Mouse (Mus musculus) stomach, embryonic 16.5 days (tissue): Measurements from ENCODE around the gene Exo1. TPM values are rescaled to one million over a fixed set of nuclear protein-coding genes. Genes with fewer than 3 reads are reported as not detected.

ENCODE experiments used
- ATAC-seq: fragments of 200-750 bp; cut with Nextera tagmentation; 2 replicates; pipeline ENCODE4 v1.8.0; 2017; ENCODE audit warnings: moderate number of reproducible peaks, moderate TSS enrichment; ENCODE audit not compliant: insufficient read depth, low FRiP score
- H3K27ac ChIP-seq: fragments of 300-500 bp; sonication (generic); 2 replicates; pipeline ENCODE4 v1.5.1; 2014; ENCODE audit warnings: low read length
- H3K27me3 ChIP-seq: fragments of 300-500 bp; sonication (generic); 2 replicates; pipeline ENCODE4 v1.6.1; 2014; ENCODE audit warnings: low read length, control low read depth, mixed read lengths; ENCODE audit not compliant: control insufficient read depth, insufficient read depth
- H3K36me3 ChIP-seq: fragments of 300-500 bp; sonication (generic); 2 replicates; pipeline ENCODE4 v1.6.1; 2014; ENCODE audit warnings: low read length; ENCODE audit not compliant: control insufficient read depth, insufficient read depth
- H3K4me1 ChIP-seq: fragments of 300-500 bp; sonication (generic); 2 replicates; pipeline ENCODE4 v1.6.1; 2014; ENCODE audit warnings: low read length, control low read depth, mixed read lengths; ENCODE audit not compliant: control insufficient read depth, insufficient read depth
- H3K4me2 ChIP-seq: fragments of 300-500 bp; sonication (generic); 2 replicates; pipeline ENCODE4 v1.6.1; 2014; ENCODE audit warnings: low read depth, low read length, mixed read lengths
- H3K4me3 ChIP-seq: fragments of 300-500 bp; sonication (generic); replicated peaks from 2 replicates; pipeline ENCODE4 v1.5.1; 2014; ENCODE audit warnings: mild to moderate bottlenecking, low read length
- H3K9ac ChIP-seq: fragments of 300-500 bp; sonication (generic); 2 replicates; pipeline ENCODE4 v1.6.1; 2014; ENCODE audit warnings: low read length
- H3K9me3 ChIP-seq: fragments of 300-500 bp; sonication (generic); replicated peaks from 2 replicates; pipeline ENCODE4 v1.6.1; 2016; ENCODE audit warnings: low read length, control low read depth; ENCODE audit not compliant: control insufficient read depth
- WGBS: fragments of 180-500 bp; shearing (Covaris S2); extraction: QIAGEN DNeasy Blood & Tissue Kit; methylation state at CpG from one replicate; pipeline ENCODE4 v1.1.7; 2014; 5-methylcytosine and 5-hydroxymethylcytosine counted together
- polyA plus RNA-seq: library from polyadenylated mRNA; unstranded; fragments of >200 nt; fragmentation: Nextera tagmentation; extraction: Ambion mirVana; gene quantifications from 2 replicates; pipeline ENCODE4 v1.2.1, GENCODE M21; 2015

Gene Exo1
- polyA plus RNA-seq, 1 experiment from 2014 or later: 38.8 TPM

DNA sequence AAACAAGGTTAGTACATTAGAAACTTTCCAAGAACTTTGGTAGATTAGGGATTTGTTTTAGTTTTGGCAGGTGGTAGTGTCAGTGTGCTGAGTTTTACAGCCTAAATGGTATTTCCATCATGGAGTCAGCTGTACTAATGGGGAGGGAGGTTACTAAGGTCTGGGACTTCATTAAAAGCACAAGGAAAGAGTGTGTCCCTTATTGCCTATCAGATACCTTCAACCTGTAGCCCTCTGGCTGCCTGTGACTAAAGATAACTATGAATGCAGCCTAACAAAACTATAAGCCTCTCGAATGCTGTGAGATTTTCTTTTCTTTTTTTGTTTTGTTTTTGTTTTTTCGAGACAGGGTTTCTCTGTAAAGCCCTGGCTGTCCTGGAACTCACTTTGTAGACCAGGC is 30.8 kb downstream of the Exo1 start:
- Histone ChIP-seq H3K9me3 (no peaks in the 10 kb centered on the region), H3K27ac (no peak overlapping the region), H3K4me3 (no peak overlapping the region), H3K4me2 (no peak overlapping the region), H3K36me3 (no peaks in the 10 kb centered on the region), H3K27me3 (no peaks in the 10 kb centered on the region), H3K4me1 (no peaks in the 10 kb centered on the region), H3K9ac (no peak overlapping the region)
- 78% methylated on average over 2 of the region's 2 CpGs for WGBS
- no peak for ATAC-seq

- H3K9me3 ChIP-seq: no peaks in the 10 kb centered on the region
- H3K4me1 ChIP-seq: no peaks in the 10 kb centered on the region
- no peak for ATAC-seq
- H3K36me3 ChIP-seq: no peaks in the 10 kb centered on the region
- H3K4me2 ChIP-seq: no peak overlapping the region
- WGBS: 76% methylated on average over 3 of the region's 3 CpGs
- no peak overlapping the region for H3K4me3 ChIP-seq
- H3K27ac ChIP-seq: no peak overlapping the region
- no peak overlapping the region for H3K9ac ChIP-seq
- H3K27me3 ChIP-seq: no peaks in the 10 kb centered on the region
Measured at GRCm38 (mm10) chr1:175912038-175912437, 31.7 kb downstream of the Exo1 start.

DNA sequence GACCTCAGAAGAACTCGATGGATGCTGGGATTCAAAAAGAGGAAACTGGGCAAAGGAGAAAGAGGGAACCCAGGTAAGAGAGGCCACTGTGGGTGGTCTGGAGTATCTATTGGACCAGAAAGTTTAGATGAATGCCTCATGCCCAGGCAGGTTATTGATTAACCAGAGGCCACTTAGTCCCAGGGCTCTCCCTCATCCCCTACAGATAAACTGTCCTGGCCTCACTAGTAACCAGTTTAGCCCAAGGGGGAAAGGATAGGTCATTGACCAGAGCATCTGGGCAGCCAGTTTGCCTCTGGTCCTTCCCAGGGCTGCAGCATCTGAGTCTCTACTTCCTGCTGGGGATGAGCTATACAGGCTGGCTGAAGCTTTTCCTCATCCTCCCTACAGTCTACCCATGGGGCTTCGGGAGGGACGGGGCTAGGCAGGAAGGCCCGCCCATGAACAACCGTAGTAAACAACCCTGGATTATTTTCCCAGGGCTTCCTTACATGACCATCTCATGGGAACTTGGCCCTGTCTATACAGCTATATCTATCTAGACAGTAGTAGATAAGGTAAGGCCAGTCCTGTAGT is 33.4 kb downstream of the Exo1 start:
- WGBS: 55% methylated on average over 5 of the region's 5 CpGs
- ATAC-seq: no peak
- no peaks in the 10 kb centered on the region for H3K36me3 ChIP-seq
- no peak overlapping the region for H3K4me3 ChIP-seq
- no peaks in the 10 kb centered on the region for H3K27me3 ChIP-seq
- H3K4me2 ChIP-seq: no peak overlapping the region
- H3K9me3 ChIP-seq: no peaks in the 10 kb centered on the region
- H3K9ac ChIP-seq: no peak overlapping the region
- H3K27ac ChIP-seq: no peak overlapping the region
- H3K4me1 ChIP-seq: no peaks in the 10 kb centered on the region

DNA sequence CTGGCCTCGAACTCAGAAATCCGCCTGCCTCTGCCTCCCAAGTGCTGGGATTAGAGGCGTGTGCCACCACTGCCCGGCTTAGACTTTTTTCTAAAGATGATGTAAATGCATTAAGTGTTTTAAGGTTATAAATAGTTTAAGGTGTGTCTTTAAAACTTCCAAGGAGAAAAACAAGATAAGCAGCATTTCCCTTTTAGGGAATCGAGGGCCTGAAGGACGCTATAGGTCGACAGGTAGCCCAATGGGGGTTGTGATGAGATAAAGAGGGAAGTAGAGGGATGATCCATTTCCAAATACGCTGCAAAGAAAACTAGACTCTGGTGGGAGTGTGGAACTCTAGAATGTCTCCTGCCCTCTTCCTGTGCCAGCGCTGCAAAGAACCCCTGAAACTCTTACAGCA is 39.6 kb downstream of the Exo1 start, which contains the start of gene Gm38100:
Gm38100 (plus strand) TSS at position 301 of the 400 bp plus-strand sequence.
- H3K36me3 ChIP-seq: no peaks in the 10 kb centered on the region
- no peaks in the 10 kb centered on the region for H3K27me3 ChIP-seq
- WGBS: 88% methylated on average over 9 of the region's 9 CpGs
- ATAC-seq: no peak
- no peak within 1 kb of the TSS for H3K4me2 ChIP-seq
- H3K9ac ChIP-seq: no peak within 1 kb of the TSS
- no peak within 1 kb of the TSS for H3K4me3 ChIP-seq
- no peaks in the 10 kb centered on the region for H3K9me3 ChIP-seq
- no peaks in the 10 kb centered on the region for H3K4me1 ChIP-seq
- H3K27ac ChIP-seq: no peak within 1 kb of the TSS

- H3K27ac ChIP-seq: no peak overlapping the region
- 87% methylated on average over 8 of the region's 8 CpGs for WGBS
- no peak overlapping the region for H3K4me2 ChIP-seq
- H3K9ac ChIP-seq: no peak overlapping the region
- no peaks in the 10 kb centered on the region for H3K36me3 ChIP-seq
- no peak overlapping the region for H3K4me3 ChIP-seq
- no peaks in the 10 kb centered on the region for H3K4me1 ChIP-seq
- ATAC-seq: no peak
- H3K27me3 ChIP-seq: no peaks in the 10 kb centered on the region
- no peaks in the 10 kb centered on the region for H3K9me3 ChIP-seq
Measured at GRCm38 (mm10) chr1:175921091-175921490, 40.7 kb downstream of the Exo1 start.

DNA sequence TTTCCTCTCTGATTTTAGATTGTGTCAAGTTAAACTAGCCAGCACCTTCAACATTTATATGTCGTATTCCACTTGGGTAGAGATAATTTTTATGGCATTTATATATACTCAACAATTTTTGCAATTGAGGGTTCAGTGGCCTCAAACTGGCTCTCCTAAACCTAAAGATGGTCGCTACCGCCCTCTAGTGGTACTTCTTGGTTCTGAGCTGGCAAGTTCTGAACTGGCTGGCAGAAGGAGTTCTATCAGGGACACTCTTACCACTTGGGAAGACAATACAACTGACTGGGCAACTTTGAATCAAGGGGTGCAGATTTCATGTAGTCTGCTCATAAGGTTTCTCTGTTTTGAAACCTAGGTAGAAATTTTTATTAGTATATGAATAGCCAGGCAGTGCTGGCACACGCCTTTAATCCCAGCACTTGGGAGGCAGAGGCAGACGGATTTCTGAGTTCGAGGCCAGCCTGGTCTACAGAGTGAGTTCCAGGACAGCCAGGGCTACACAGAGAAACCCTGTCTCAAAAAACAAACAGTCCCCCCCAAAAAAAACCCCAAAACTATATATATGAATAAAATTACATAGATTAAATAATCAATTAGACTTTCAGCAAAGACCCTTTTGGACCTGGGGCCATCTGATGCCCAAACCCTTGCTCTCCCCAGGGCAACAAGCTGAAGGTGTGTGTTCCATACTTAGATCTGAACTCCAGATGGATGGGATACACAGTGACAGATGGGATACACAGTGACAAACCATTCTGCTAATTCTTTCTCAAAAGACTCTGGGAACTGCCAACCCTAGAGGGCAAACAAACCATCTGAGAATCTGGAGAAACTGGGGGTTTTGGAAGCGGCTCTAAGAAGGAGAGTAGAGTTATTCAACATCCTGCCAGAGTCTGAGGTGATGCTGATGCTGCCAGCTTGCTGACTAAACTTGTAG is 43.7 kb downstream of the Exo1 start:
- H3K27ac ChIP-seq: no peak overlapping the region
- no peaks in the 10 kb centered on the region for H3K9me3 ChIP-seq
- H3K27me3 ChIP-seq: no peaks in the 10 kb centered on the region
- no peak overlapping the region for H3K4me3 ChIP-seq
- H3K4me1 ChIP-seq: no peaks in the 10 kb centered on the region
- no peak overlapping the region for H3K9ac ChIP-seq
- no peaks in the 10 kb centered on the region for H3K36me3 ChIP-seq
- 52% methylated on average over 7 of the region's 7 CpGs for WGBS
- H3K4me2 ChIP-seq: no peak overlapping the region
- ATAC-seq: no peak

DNA sequence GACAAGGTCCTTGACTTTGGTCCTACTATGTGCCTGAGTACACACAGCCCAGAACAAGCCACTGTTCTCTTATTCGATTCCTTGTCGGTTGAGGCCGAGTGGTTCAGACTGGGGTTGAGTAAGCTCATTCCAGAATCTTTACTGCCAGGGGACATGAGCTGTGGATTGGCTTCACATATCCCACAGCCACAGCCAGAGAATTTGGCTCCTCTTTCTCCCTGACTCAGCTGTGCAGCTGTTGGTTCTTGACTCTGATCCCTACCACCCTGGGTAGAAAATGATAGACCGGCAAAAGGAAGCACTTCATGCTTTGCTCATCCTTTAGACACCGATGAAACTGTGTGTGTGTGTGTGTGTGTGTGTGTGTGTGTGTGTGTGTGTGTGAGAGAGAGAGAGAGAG is 51.0 kb downstream of the Exo1 start:
- H3K4me2 ChIP-seq: no peak overlapping the region
- no peak for ATAC-seq
- no peak overlapping the region for H3K4me3 ChIP-seq
- no peaks in the 10 kb centered on the region for H3K9me3 ChIP-seq
- no peaks in the 10 kb centered on the region for H3K27me3 ChIP-seq
- no peaks in the 10 kb centered on the region for H3K36me3 ChIP-seq
- H3K4me1 ChIP-seq: no peaks in the 10 kb centered on the region
- H3K27ac ChIP-seq: no peak overlapping the region
- WGBS: 88% methylated on average over 5 of the region's 5 CpGs
- H3K9ac ChIP-seq: no peak overlapping the region

DNA sequence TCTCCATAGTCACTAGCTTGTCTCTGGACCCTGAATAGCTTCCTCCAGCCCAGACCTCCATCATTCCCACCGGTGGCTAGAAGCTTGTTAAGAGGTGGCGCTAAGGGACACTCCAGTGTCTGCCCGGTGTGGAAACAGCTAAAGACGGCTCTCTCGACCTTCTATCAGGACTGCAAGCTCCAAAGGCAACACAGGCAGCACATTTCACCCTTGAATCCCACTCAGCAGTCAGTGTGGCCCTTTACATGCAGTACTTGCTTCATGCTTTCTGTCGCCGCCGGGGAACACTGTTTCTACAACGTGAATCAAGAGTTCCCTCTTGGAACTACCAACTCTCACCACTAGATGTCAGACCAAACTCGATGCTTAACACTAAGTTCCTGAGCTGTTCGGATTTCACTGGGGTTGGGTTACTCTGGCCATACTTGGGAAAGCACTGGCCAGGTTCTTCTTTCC is 55.9 kb downstream of the Exo1 start:
- WGBS: 14% methylated on average over 11 of the region's 11 CpGs

GRCm38 (mm10) chr1:175938731-175939130 is 58.4 kb downstream of the Exo1 start:
- H3K4me3 ChIP-seq: no peak overlapping the region
- H3K9me3 ChIP-seq: no peaks in the 10 kb centered on the region
- H3K9ac ChIP-seq: no peak overlapping the region
- 83% methylated on average over 3 of the region's 3 CpGs for WGBS
- ATAC-seq: no peak
- H3K4me1 ChIP-seq: no peaks in the 10 kb centered on the region
- H3K27me3 ChIP-seq: no peaks in the 10 kb centered on the region
- H3K27ac ChIP-seq: no peak overlapping the region
- H3K4me2 ChIP-seq: no peak overlapping the region
- H3K36me3 ChIP-seq: no peaks in the 10 kb centered on the region

More for the DNA sequence above, 55.9 kb downstream of the Exo1 start:
- Histone ChIP-seq H3K4me3 (no peak overlapping the region), H3K36me3 (no peaks in the 10 kb centered on the region), H3K4me1 (no peaks in the 10 kb centered on the region), H3K4me2 (peak overlapping the region; percentile 49), H3K9me3 (no peaks in the 10 kb centered on the region), H3K27me3 (no peaks in the 10 kb centered on the region), H3K9ac (0 out of 2 replicates have a peak overlapping the region, but pooled peaks have one; percentile 27), H3K27ac (no peak overlapping the region)
- peak; percentile 81 for ATAC-seq
